Mouse (Mus musculus): ENCODE measurements around the gene Gm7544. TPM values are rescaled to one million over a fixed set of nuclear protein-coding genes. Genes with fewer than 3 reads are reported as not detected.
"Not testable (repeated sequence)": the region's sequence is repeated elsewhere in the genome, so short reads cannot be mapped to it uniquely, and the experiment has no call there.

Gene Gm7544
- not detected in 2 replicates for polyA plus RNA-seq (2014; fragmentation: Nextera tagmentation; extraction: Ambion mirVana)

DNA sequence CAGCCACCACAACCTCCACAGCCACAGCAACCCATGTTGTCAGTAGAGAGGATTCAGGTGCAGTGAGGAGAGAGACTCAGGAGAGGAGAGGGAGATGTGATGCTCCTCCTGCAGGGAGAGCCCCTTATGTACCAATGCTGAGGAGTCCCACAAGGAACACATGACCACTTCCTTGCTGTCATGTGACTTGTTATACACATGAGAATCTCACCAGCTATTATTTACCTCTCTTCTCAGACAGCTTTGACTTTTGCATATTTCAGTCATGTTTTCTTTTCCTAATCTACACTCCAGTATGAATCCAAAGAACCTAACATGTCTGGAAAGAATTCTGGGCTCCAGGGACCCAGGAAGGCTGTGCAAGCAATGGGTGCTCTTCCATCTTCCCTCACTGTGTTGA is at the start of gene Gm7544:
Gene Gm7544 (minus strand): TSS at position 101 of the 400 bp plus-strand sequence.
- not testable (repeated sequence) for H3K4me1 ChIP-seq (ENCODE audit: control insufficient read depth, insufficient read depth, low read length); H3K4me3 ChIP-seq (ENCODE audit: low read depth, low read length); H3K4me2 ChIP-seq (ENCODE audit: low read depth, low read length); H3K27ac ChIP-seq (replicated peaks; ENCODE audit: low read depth, low read length); H3K36me3 ChIP-seq (ENCODE audit: control insufficient read depth, insufficient read depth, low read length); H3K9me3 ChIP-seq (ENCODE audit: control insufficient read depth, low read length); H3K9ac ChIP-seq (ENCODE audit: low read depth, low read length); DNase-seq (ENCODE audit: low spot score); H3K27me3 ChIP-seq (replicated peaks; ENCODE audit: control insufficient read depth, insufficient read depth, low read length); ATAC-seq (ENCODE audit: low read depth)

DNA sequence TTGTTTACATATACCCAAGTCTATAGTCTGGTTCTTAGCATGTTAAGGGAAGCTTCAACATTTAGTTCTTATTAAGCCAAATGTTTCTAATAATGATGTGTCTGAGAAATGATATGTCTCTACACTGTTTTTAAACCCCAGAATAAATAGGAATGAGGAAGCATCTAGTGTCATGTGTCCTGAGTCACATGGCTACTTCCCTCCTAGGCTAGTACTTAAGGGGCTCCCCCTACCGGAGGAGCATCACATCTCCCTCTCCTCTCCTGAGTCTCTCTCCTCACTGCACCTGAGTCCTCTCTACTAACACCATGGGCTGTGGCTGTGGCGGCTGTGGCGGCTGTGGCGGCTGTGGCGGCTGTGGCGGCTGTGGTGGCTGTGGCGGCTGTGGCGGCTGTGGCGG is 44.5 kb upstream of the Gm7544 start, which contains the start of gene Gm47959:
Gene Gm47959 (plus strand): TSS at position 243 of the 400 bp plus-strand sequence.
- H3K27ac ChIP-seq (replicated peaks; ENCODE audit: low read depth, low read length); H3K27me3 ChIP-seq (replicated peaks; ENCODE audit: control insufficient read depth, insufficient read depth, low read length); H3K4me1 ChIP-seq (ENCODE audit: control insufficient read depth, insufficient read depth, low read length); H3K36me3 ChIP-seq (ENCODE audit: control insufficient read depth, insufficient read depth, low read length); H3K9ac ChIP-seq (ENCODE audit: low read depth, low read length); H3K4me2 ChIP-seq (ENCODE audit: low read depth, low read length); DNase-seq (ENCODE audit: low spot score); ATAC-seq (ENCODE audit: low read depth); H3K4me3 ChIP-seq (ENCODE audit: low read depth, low read length); H3K9me3 ChIP-seq (ENCODE audit: control insufficient read depth, low read length): not testable (repeated sequence)
- WGBS: 89% methylated on average over 2 of the region's 9 CpGs

DNA sequence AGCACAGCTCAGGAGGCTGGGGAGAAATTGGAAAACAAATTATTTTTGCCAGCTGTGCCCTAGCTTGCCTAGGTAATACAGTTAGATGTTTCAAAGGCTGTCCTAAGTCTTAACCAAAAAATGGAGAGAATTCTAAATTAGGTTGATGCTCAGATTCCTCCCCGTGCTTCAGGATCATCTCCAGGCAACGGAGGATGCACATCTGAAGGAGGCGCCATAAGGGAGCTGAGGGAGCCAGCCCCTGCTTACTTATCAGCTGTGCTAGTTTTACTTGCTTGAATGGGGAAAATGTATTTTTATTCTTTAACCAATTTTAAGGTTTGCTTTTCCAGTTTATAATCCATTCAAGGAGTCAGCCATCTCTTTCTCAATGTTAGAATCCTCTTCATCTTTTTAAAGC is 38.1 kb upstream of the Gm7544 start:
- Histone ChIP-seq H3K36me3 (ENCODE audit: control insufficient read depth, insufficient read depth, low read length) (no peaks in the 10 kb centered on the region), H3K4me3 (ENCODE audit: low read depth, low read length) (no peak overlapping the region), H3K9ac (ENCODE audit: low read depth, low read length) (no peak overlapping the region), H3K9me3 (ENCODE audit: control insufficient read depth, low read length) (no peaks in the 10 kb centered on the region), H3K4me2 (ENCODE audit: low read depth, low read length) (no peak overlapping the region), H3K27ac (replicated peaks; ENCODE audit: low read depth, low read length) (no peak overlapping the region), H3K4me1 (ENCODE audit: control insufficient read depth, insufficient read depth, low read length) (no peaks in the 10 kb centered on the region), H3K27me3 (replicated peaks; ENCODE audit: control insufficient read depth, insufficient read depth, low read length) (no peaks in the 10 kb centered on the region)
- 78% methylated on average over 3 of the region's 3 CpGs for WGBS
- ATAC-seq (ENCODE audit: low read depth) (no peak), DNase-seq (ENCODE audit: low spot score) (no peak)

DNA sequence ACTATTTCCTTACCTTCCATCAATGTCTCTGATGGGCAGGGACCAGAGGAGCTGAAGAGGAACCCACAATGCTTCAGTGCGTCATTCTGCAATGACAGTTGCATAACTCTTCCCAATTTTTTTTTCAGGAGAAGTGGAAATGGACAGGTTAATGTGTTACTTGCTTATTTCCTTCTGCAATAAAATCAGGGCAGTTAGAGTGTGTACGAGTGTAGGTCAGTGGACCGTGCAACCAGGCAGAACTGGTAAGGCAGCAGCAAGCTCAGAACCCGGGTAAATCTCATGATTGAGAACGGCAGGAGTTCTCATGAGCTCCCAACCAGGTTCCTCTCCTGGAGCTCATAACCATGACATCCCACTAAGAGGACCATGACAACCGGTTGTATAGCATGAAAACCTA is 36.3 kb upstream of the Gm7544 start:
- Histone ChIP-seq H3K9ac (ENCODE audit: low read depth, low read length) (no peak overlapping the region), H3K27ac (replicated peaks; ENCODE audit: low read depth, low read length) (no peak overlapping the region), H3K9me3 (ENCODE audit: control insufficient read depth, low read length) (no peaks in the 10 kb centered on the region), H3K4me3 (ENCODE audit: low read depth, low read length) (no peak overlapping the region), H3K4me2 (ENCODE audit: low read depth, low read length) (no peak overlapping the region), H3K36me3 (ENCODE audit: control insufficient read depth, insufficient read depth, low read length) (no peaks in the 10 kb centered on the region), H3K27me3 (replicated peaks; ENCODE audit: control insufficient read depth, insufficient read depth, low read length) (no peaks in the 10 kb centered on the region), H3K4me1 (ENCODE audit: control insufficient read depth, insufficient read depth, low read length) (no peaks in the 10 kb centered on the region)
- 91% methylated on average over 6 of the region's 6 CpGs for WGBS
- ATAC-seq (ENCODE audit: low read depth): no peak
- no peak for DNase-seq (ENCODE audit: low spot score)

DNA sequence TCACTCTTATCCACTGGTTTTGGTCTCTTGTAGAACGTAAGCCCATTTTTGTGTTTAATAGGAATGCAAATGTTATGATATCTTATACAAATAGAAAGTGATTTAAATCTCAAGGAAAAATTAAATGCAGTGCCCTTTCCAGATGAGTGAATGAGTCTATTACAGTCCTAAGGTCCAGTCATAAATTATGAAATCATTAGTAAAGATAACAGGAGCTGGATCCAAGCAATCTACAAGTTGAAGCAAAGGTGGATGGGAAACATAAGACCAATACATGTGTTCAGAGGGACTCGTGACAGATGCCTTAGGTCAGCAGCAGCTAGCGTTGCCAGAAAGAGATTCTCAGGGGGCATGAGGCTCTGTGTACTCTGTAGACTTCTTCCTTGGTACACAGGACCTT is 35.8 kb upstream of the Gm7544 start:
- Histone ChIP-seq H3K27ac (replicated peaks; ENCODE audit: low read depth, low read length) (no peak overlapping the region), H3K4me3 (ENCODE audit: low read depth, low read length) (no peak overlapping the region), H3K9me3 (ENCODE audit: control insufficient read depth, low read length) (no peaks in the 10 kb centered on the region), H3K9ac (ENCODE audit: low read depth, low read length) (no peak overlapping the region), H3K36me3 (ENCODE audit: control insufficient read depth, insufficient read depth, low read length) (no peaks in the 10 kb centered on the region), H3K4me1 (ENCODE audit: control insufficient read depth, insufficient read depth, low read length) (no peaks in the 10 kb centered on the region), H3K4me2 (ENCODE audit: low read depth, low read length) (no peak overlapping the region), H3K27me3 (replicated peaks; ENCODE audit: control insufficient read depth, insufficient read depth, low read length) (no peaks in the 10 kb centered on the region)
- ATAC-seq (ENCODE audit: low read depth): no peak
- DNase-seq (ENCODE audit: low spot score): no peak
- WGBS: 88% methylated on average over 3 of the region's 3 CpGs

DNA sequence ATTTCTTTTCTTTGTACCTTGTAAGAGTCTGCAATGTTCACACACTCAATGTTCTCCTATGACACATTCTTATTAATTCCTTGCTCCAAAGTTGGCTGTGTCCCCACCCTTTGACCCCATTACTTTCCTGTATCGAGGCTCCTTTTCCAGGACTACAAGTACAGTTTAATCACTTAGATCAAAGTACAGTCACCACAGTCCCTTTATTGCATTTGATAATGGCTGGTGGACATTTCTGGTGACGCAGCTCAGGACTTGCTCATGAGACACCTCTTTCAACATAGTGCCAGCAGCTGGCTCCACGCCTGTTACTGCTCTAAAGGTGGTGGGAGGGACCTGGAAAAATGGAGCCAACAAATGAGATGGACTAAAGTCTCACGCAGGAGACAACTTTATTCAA is 35.2 kb upstream of the Gm7544 start:
- no peak for ATAC-seq (ENCODE audit: low read depth)
- Histone ChIP-seq H3K27ac (replicated peaks; ENCODE audit: low read depth, low read length) (no peak overlapping the region), H3K4me2 (ENCODE audit: low read depth, low read length) (no peak overlapping the region), H3K9me3 (ENCODE audit: control insufficient read depth, low read length) (no peaks in the 10 kb centered on the region), H3K4me1 (ENCODE audit: control insufficient read depth, insufficient read depth, low read length) (no peaks in the 10 kb centered on the region), H3K36me3 (ENCODE audit: control insufficient read depth, insufficient read depth, low read length) (no peaks in the 10 kb centered on the region), H3K4me3 (ENCODE audit: low read depth, low read length) (no peak overlapping the region), H3K9ac (ENCODE audit: low read depth, low read length) (no peak overlapping the region), H3K27me3 (replicated peaks; ENCODE audit: control insufficient read depth, insufficient read depth, low read length) (no peaks in the 10 kb centered on the region)
- WGBS: 69% methylated on average over 4 of the region's 4 CpGs
- no peak for DNase-seq (ENCODE audit: low spot score)

DNA sequence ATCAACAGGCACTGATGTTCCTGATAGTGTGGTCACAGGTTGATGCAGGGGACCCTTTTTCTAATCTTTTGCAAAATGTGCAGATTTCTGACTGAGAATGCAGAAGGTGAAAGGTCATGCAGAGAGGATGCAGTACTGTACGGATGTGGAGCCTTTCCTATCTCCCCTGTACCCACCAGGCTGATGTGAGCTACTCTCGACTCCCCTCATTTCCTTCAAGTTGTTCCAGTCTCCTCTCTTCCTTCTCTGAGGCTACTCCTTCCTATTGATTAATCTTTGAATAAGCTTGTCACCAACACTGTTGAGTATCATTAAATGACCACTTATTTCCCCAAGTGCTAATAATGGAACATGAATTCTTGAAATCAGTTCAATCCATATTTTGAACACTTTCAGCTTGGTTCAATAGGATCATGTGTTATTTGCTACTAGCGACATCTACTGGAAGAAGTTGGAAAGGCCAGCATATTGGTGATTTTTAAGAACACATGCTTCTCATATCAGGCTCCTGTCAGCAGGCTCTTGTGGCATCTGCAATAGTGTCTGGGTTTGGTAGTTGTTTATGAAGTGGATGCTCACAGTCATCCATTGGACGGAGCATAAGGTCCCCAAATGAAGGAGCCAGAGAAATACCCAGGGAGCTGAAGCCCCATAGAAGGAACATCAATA is 31.9 kb upstream of the Gm7544 start:
- no peak overlapping the region for H3K4me2 ChIP-seq (ENCODE audit: low read depth, low read length)
- H3K27ac ChIP-seq (replicated peaks; ENCODE audit: low read depth, low read length): no peak overlapping the region
- DNase-seq (ENCODE audit: low spot score) (peak; percentile 72), ATAC-seq (ENCODE audit: low read depth) (no peak)
- WGBS: 28% methylated on average over 4 of the region's 4 CpGs
- no peaks in the 10 kb centered on the region for H3K27me3 ChIP-seq (replicated peaks; ENCODE audit: control insufficient read depth, insufficient read depth, low read length)
- H3K4me3 ChIP-seq (ENCODE audit: low read depth, low read length): no peak overlapping the region
- no peak overlapping the region for H3K9ac ChIP-seq (ENCODE audit: low read depth, low read length)
- no peaks in the 10 kb centered on the region for H3K36me3 ChIP-seq (ENCODE audit: control insufficient read depth, insufficient read depth, low read length)
- H3K4me1 ChIP-seq (ENCODE audit: control insufficient read depth, insufficient read depth, low read length): no peaks in the 10 kb centered on the region
- H3K9me3 ChIP-seq (ENCODE audit: control insufficient read depth, low read length): peaks cover 10% of the 10 kb centered on the region

DNA sequence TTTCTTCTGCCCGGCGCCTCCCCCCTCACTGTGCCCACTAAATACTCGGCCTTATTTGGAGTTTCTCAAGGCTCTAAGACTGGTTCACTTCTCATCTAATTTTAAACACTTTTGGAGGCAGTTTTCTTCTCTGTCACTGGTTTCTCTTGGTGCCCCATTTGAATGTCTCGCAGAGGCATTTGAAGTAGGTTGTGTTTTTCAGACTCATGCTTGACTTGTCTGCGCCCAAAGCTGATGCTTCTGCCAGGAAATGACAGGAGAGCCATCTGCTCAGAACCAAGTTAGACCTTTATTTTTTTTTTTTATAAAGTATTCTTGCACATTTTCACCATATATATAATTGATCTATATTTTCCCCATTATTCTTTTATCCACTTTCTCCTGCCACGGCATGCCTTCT is 30.9 kb upstream of the Gm7544 start:
- Histone ChIP-seq H3K4me1 (ENCODE audit: control insufficient read depth, insufficient read depth, low read length) (no peaks in the 10 kb centered on the region), H3K27me3 (replicated peaks; ENCODE audit: control insufficient read depth, insufficient read depth, low read length) (no peaks in the 10 kb centered on the region), H3K4me3 (ENCODE audit: low read depth, low read length) (no peak overlapping the region), H3K9me3 (ENCODE audit: control insufficient read depth, low read length) (peaks cover 10% of the 10 kb centered on the region), H3K4me2 (ENCODE audit: low read depth, low read length) (no peak overlapping the region), H3K27ac (replicated peaks; ENCODE audit: low read depth, low read length) (no peak overlapping the region), H3K36me3 (ENCODE audit: control insufficient read depth, insufficient read depth, low read length) (no peaks in the 10 kb centered on the region), H3K9ac (ENCODE audit: low read depth, low read length) (no peak overlapping the region)
- WGBS: 93% methylated on average over 6 of the region's 6 CpGs
- no peak for ATAC-seq (ENCODE audit: low read depth)
- no peak for DNase-seq (ENCODE audit: low spot score)

DNA sequence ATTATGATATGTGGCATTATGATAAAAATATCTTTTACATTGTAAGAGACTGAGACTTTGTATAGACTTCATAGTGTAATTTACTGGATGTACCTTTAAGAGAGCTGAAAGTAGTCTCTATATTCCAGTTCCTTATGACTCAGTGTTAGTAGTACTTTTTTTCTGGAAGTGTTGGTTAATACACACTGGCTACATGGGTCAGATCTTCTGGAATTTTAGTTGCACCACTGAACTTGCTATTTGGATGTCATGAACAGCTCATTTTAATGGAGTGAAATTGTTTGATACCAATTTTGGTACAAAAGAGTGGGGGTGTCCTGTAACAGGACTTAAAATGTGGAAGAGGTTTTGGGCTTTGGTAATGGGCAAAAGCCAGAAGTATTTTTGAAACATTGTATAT is 22.0 kb upstream of the Gm7544 start:
- H3K4me3 ChIP-seq (ENCODE audit: low read depth, low read length): no peak overlapping the region
- no peak for ATAC-seq (ENCODE audit: low read depth)
- no peak overlapping the region for H3K4me2 ChIP-seq (ENCODE audit: low read depth, low read length)

More for the DNA sequence above, 22.0 kb upstream of the Gm7544 start:
- Histone ChIP-seq H3K9me3 (ENCODE audit: control insufficient read depth, low read length) (no peaks in the 10 kb centered on the region), H3K27me3 (replicated peaks; ENCODE audit: control insufficient read depth, insufficient read depth, low read length) (no peaks in the 10 kb centered on the region), H3K4me1 (ENCODE audit: control insufficient read depth, insufficient read depth, low read length) (no peaks in the 10 kb centered on the region), H3K27ac (replicated peaks; ENCODE audit: low read depth, low read length) (no peak overlapping the region), H3K36me3 (ENCODE audit: control insufficient read depth, insufficient read depth, low read length) (no peaks in the 10 kb centered on the region), H3K9ac (ENCODE audit: low read depth, low read length) (no peak overlapping the region)
- no peak for DNase-seq (ENCODE audit: low spot score)

Measured in embryonic facial prominence, embryonic 14.5 days (tissue).